In the genomic region with DNA sequence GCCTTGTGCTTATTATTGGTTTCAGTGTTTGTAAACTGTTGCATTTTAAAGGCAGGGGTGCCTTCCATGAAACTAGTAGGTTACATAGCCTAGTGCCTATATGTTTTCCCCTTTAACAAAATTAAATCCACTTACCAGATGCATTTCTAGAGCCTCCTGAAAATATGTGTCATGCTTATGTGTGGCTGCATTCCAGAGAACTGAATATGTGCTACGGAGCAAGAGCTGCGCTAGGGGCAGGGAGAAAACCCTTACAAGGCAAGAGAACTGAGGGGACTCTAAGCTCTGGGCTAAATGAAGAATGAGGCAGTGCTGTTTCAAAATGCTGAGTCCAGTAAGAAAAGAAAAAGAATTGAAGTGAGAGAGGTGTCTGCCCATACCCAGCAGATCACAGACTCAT, we compare ENCODE assay signal across 25 mouse cellular contexts. TPM values are rescaled to one million over a fixed set of nuclear protein-coding genes. Genes with fewer than 3 reads are reported as not detected.
A peak's percentile ranks its signal among the peaks of the same experiment; 100 is the strongest.
DNase-seq lines count a peak whose midpoint lies in the region; ATAC-seq and TF ChIP-seq lines count a peak whose summit lies in the region.
"Had no signal": no experiment of that assay in that cellular context is flagged by ENCODE, and none has a peak within 500 bp of the region (broad histone marks: within the 10 kb centered on the region; RNA-seq: fewer than 3 reads in every experiment).

No protein-coding gene starts in this region.

- no peak overlapping the region for H3ac ChIP-seq in myocyte (ENCODE audit: control insufficient read depth, insufficient read length)

- WGBS in heart, embryonic 13.5 days, result 32% methylated on average over 2 of the region's 2 CpGs
- WGBS in kidney, postnatal 0 days, result 59% methylated on average over 2 of the region's 2 CpGs

- 0 out of 2 replicates have a peak overlapping the region, but pooled peaks have one; percentile 14 for H3K4me2 ChIP-seq in heart, embryonic 13.5 days
- no peak overlapping the region for H3K4me2 ChIP-seq in kidney, postnatal 0 days (ENCODE audit: low read length)
- peak overlapping the region; percentile 79 for H3K4me2 ChIP-seq in myocyte (ENCODE audit: low read depth)
- H3K4me2 ChIP-seq: hindbrain, embryonic 14.5 days; limb, embryonic 12.5 days; liver, embryonic 13.5 days; lung, embryonic 15.5 days; midbrain, embryonic 15.5 days; neural tube, embryonic 13.5 days had no signal

- H3K27me3 ChIP-seq in heart, embryonic 13.5 days (replicated peaks), result no peaks in the 10 kb centered on the region
- H3K27me3 ChIP-seq in kidney, postnatal 0 days (ENCODE audit: insufficient read depth, low read length), result no peaks in the 10 kb centered on the region
- no peaks in the 10 kb centered on the region for H3K27me3 ChIP-seq in myocyte (ENCODE audit: control insufficient read depth, insufficient read depth, insufficient read length)
- H3K27me3 ChIP-seq: limb, embryonic 12.5 days; liver, embryonic 13.5 days; lung, embryonic 15.5 days; midbrain, embryonic 15.5 days; neural tube, embryonic 13.5 days had no signal

- no peak for TF ChIP-seq CTCF in kidney, postnatal 0 days (IDR thresholded peaks at IDR 0.05; ENCODE audit: low read depth)

- no peak for DNase-seq in heart, postnatal 14 days
- DNase-seq in kidney, postnatal 0 days (ENCODE audit: low spot score), result peak; percentile 25
- no peak for DNase-seq in kidney, postnatal 36 days
- peak; percentile 45 for DNase-seq in Muller cell, postnatal 12 days (ENCODE audit: inconsistent ontology term)
- no peak for DNase-seq in cerebellum, adult 11 months
- DNase-seq: adrenal gland, postnatal 10 days; cerebellum, adult 9-10 months; gastrocnemius, adult 2 months; kidney, adult 8-10 months; kidney, postnatal 14 days; layer of hippocampus, postnatal 36 days; liver, embryonic 13.5 days; right cerebral cortex, postnatal 4 days; thymus, postnatal 25 days had no signal

- no peak for ATAC-seq in heart, embryonic 13.5 days (ENCODE audit: extremely low read depth, insufficient number of reproducible peaks, low FRiP score, low TSS enrichment)
- ATAC-seq in kidney, postnatal 0 days (replicated peaks; ENCODE audit: low FRiP score, low read depth), result no peak
- ATAC-seq: forebrain, embryonic 14.5 days; inflammation-experienced regulatory T-cells, adult 6 months; midbrain, embryonic 15.5 days had no signal

- H3K27ac ChIP-seq in heart, embryonic 13.5 days (replicated peaks), result peak overlapping the region; percentile 96
- H3K27ac ChIP-seq in kidney, postnatal 0 days, result no peak overlapping the region
- H3K27ac ChIP-seq: hindbrain, embryonic 14.5 days; limb, embryonic 12.5 days; liver, embryonic 13.5 days; lung, embryonic 15.5 days; macrophage; midbrain, embryonic 15.5 days; neural tube, embryonic 13.5 days had no signal

- H3K9me3 ChIP-seq in heart, embryonic 13.5 days, result no peaks in the 10 kb centered on the region
- H3K9me3 ChIP-seq in kidney, postnatal 0 days (replicated peaks; ENCODE audit: low read length), result no peaks in the 10 kb centered on the region
- H3K9me3 ChIP-seq: limb, embryonic 12.5 days; liver, embryonic 13.5 days; lung, embryonic 15.5 days; midbrain, embryonic 15.5 days; neural tube, embryonic 13.5 days had no signal

- TF ChIP-seq POLR2A in myocyte (IDR thresholded peaks at IDR 0.05; ENCODE audit: insufficient read length, low read depth), result no peak

- peak overlapping the region; percentile 71; the same call in 1 of the 2 replicates for H3K9ac ChIP-seq in heart, embryonic 13.5 days
- H3K9ac ChIP-seq in kidney, postnatal 0 days (ENCODE audit: low read depth, low read length), result no peak overlapping the region
- H3K9ac ChIP-seq: hindbrain, embryonic 14.5 days; limb, embryonic 12.5 days; liver, embryonic 13.5 days; lung, embryonic 15.5 days; midbrain, embryonic 15.5 days; neural tube, embryonic 13.5 days had no signal

- peaks cover 61% of the 10 kb centered on the region for H3K4me1 ChIP-seq in heart, embryonic 13.5 days
- H3K4me1 ChIP-seq in kidney, postnatal 0 days (replicated peaks; ENCODE audit: insufficient read depth, low read length), result peaks cover 11% of the 10 kb centered on the region; the same call in 1 of the 2 replicates

- no peak overlapping the region for H3K4me3 ChIP-seq in heart, embryonic 13.5 days
- no peak overlapping the region for H3K4me3 ChIP-seq in kidney, postnatal 0 days (replicated peaks; ENCODE audit: low read depth, low read length)
- H3K4me3 ChIP-seq in myocyte, result no peak overlapping the region
- H3K4me3 ChIP-seq: erythroblast, embryonic 14.5 days; gastrocnemius, adult 2 months; limb, embryonic 12.5 days; liver, embryonic 13.5 days; lung, embryonic 15.5 days; midbrain, embryonic 15.5 days; neural tube, embryonic 13.5 days had no signal

- intact Hi-C loops in heart, postnatal 14 days (cut with DNase I), result no loop called here

- H3K36me3 ChIP-seq in heart, embryonic 13.5 days, result no peaks in the 10 kb centered on the region
- H3K36me3 ChIP-seq in kidney, postnatal 0 days (ENCODE audit: insufficient read depth, low read length), result no peaks in the 10 kb centered on the region
- H3K36me3 ChIP-seq in myocyte (ENCODE audit: control insufficient read depth, insufficient read depth), result no peaks in the 10 kb centered on the region
- H3K36me3 ChIP-seq: limb, embryonic 12.5 days; liver, embryonic 13.5 days; lung, embryonic 15.5 days; midbrain, embryonic 15.5 days; neural tube, embryonic 13.5 days had no signal

- no peaks in the 10 kb centered on the region for H3K79me2 ChIP-seq in myocyte (ENCODE audit: control insufficient read depth, insufficient read depth)

TF ChIP-seq in myocyte, 11 proteins besides CTCF, POLR2A, EP300 and RAD21:
- TF ChIP-seq CEBPB (IDR thresholded peaks at IDR 0.05; ENCODE audit: insufficient read depth, poor library complexity, severe bottlenecking) (no peak), MAX (IDR thresholded peaks at IDR 0.05; ENCODE audit: low read depth) (no peak)

RNA-seq across cellular contexts. Expression of a gene that starts 43.7 kb away (rescaled TPM):
- polyA plus RNA-seq in heart, embryonic 13.5 days (2015; fragmentation: Nextera tagmentation; extraction: Ambion mirVana), result 10.6 and 10.9 TPM in 2 replicates
- total RNA-seq in heart, postnatal 14 days (2021), result 10 to 100 TPM; 25.1 to 27.5 TPM
- polyA plus RNA-seq in kidney, postnatal 0 days (2015; fragmentation: Nextera tagmentation; extraction: Ambion mirVana), result 14.5 and 17.1 TPM in 2 replicates
- polyA plus RNA-seq in myocyte (2012; fragmentation: generic; extraction: Trizol), result 14.2 TPM

Comparison
In these comparisons a context has a peak if more than half of its experiments do, and no peak if none do; other contexts are left out.
1. DNase-seq: peak in kidney, postnatal 0 days (single experiment) and Muller cell, postnatal 12 days (single experiment); none in heart, postnatal 14 days (0 of 2), kidney, postnatal 36 days (0 of 2) and cerebellum, adult 11 months (single experiment).